Mouse (Mus musculus): ENCODE measurements at regions not wholly inside any gene's neighbourhood (a gene's known extent, or its start where the extent isn't known, plus 50 kb on each side); places are given as distances from the start of the nearest gene placed in this dataset.
A peak's percentile ranks its signal among the peaks of the same experiment; 100 is the strongest.

GRCm38 (mm10) chr13:52067048-52067447 is 220.6 kb downstream of the Gadd45g start:
- TF ChIP-seq CTCF (conservative IDR thresholded peaks at IDR 0.05; ENCODE audit: insufficient read depth, insufficient read length, low read depth, low read length) (no peak), POLR2A (IDR thresholded peaks at IDR 0.05; ENCODE audit: low read depth, low read length) (no peak)
- DNase-seq, result no peak
- Histone ChIP-seq H3K27me3 (replicated peaks; ENCODE audit: control insufficient read depth, insufficient read depth, low read length) (no peaks in the 10 kb centered on the region), H3K4me1 (ENCODE audit: control insufficient read depth, insufficient read depth, low read length) (peaks cover 11% of the 10 kb centered on the region), H3K4me3 (ENCODE audit: insufficient read depth, low read depth, low read length) (no peak overlapping the region), H3K36me3 (ENCODE audit: control insufficient read depth, insufficient read depth, low read length) (no peaks in the 10 kb centered on the region), H3K27ac (ENCODE audit: insufficient read depth, low read depth, low read length) (no peak overlapping the region)
- WGBS, result 68% methylated on average over 4 of the region's 4 CpGs

GRCm38 (mm10) chr13:52068886-52069439 is 222.5 kb downstream of the Gadd45g start:
- H3K4me3 ChIP-seq (ENCODE audit: insufficient read depth, low read depth, low read length), result no peak overlapping the region
- 78% methylated on average over 6 of the region's 6 CpGs for WGBS
- H3K27me3 ChIP-seq (replicated peaks; ENCODE audit: control insufficient read depth, insufficient read depth, low read length), result no peaks in the 10 kb centered on the region
- H3K27ac ChIP-seq (ENCODE audit: insufficient read depth, low read depth, low read length), result no peak overlapping the region
- peak; percentile 46 for DNase-seq
- H3K4me1 ChIP-seq (ENCODE audit: control insufficient read depth, insufficient read depth, low read length), result peaks cover 11% of the 10 kb centered on the region
- no peak for TF ChIP-seq POLR2A (IDR thresholded peaks at IDR 0.05; ENCODE audit: low read depth, low read length)
- no peak for TF ChIP-seq CTCF (conservative IDR thresholded peaks at IDR 0.05; ENCODE audit: insufficient read depth, insufficient read length, low read depth, low read length)
- no peaks in the 10 kb centered on the region for H3K36me3 ChIP-seq (ENCODE audit: control insufficient read depth, insufficient read depth, low read length)

- Histone ChIP-seq H3K27me3 (replicated peaks; ENCODE audit: control insufficient read depth, insufficient read depth, low read length) (no peaks in the 10 kb centered on the region), H3K27ac (ENCODE audit: insufficient read depth, low read depth, low read length) (no peak overlapping the region), H3K4me3 (ENCODE audit: insufficient read depth, low read depth, low read length) (no peak overlapping the region), H3K4me1 (ENCODE audit: control insufficient read depth, insufficient read depth, low read length) (peaks cover 11% of the 10 kb centered on the region), H3K36me3 (ENCODE audit: control insufficient read depth, insufficient read depth, low read length) (no peaks in the 10 kb centered on the region)
- 76% methylated on average over 3 of the region's 3 CpGs for WGBS
- DNase-seq, result no peak
- TF ChIP-seq CTCF (conservative IDR thresholded peaks at IDR 0.05; ENCODE audit: insufficient read depth, insufficient read length, low read depth, low read length) (no peak), POLR2A (IDR thresholded peaks at IDR 0.05; ENCODE audit: low read depth, low read length) (no peak)
Observed at GRCm38 (mm10) chr13:52069714-52070113, 223.2 kb downstream of the Gadd45g start.

DNA sequence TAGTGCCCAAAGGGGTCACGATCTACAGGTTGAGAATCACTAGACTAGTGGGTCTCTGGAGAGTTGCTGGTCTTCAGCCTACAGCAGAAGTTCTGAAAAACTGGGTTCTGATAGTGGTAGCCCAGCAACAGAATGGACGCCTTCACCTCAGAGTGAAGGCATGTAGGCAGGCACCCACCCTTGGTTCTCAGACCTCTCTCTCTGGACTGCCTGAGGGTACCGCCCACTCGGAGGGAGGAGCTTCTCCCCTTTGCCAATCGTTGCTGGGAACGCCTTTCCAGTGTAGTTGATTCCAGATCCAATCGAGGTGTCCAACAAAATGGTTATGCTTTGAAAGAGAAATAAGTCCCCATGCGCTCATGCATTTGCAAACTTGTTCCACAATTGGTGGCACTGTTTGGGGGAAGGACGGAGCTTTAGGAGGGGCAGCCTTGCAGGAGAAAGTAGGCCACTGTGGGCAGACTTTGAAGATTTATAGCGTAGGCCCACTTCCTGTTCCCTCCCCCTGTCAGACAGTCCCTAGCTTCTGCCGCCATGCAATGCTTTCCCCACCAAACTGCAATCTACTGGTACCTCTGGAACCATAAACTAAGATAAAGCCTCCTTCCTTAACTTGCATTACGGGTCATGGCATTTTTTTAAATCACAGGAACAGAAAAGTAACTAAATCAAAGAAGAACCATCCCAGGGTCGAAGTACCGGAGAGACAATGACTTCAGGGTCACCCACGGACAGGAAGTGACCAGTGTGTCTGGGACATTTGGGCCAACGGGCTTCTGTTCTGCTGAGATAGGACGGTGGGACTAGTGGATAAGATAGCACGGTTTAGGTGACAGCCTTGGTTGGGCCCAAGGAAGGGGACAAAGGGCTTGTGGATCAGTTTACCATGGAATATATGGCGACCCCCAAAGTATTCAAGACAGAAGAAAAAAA is 224.5 kb downstream of the Gadd45g start:
- H3K36me3 ChIP-seq (ENCODE audit: control insufficient read depth, insufficient read depth, low read length), result no peaks in the 10 kb centered on the region
- TF ChIP-seq CTCF (conservative IDR thresholded peaks at IDR 0.05; ENCODE audit: insufficient read depth, insufficient read length, low read depth, low read length) (no peak), POLR2A (IDR thresholded peaks at IDR 0.05; ENCODE audit: low read depth, low read length) (no peak)
- no peaks in the 10 kb centered on the region for H3K27me3 ChIP-seq (replicated peaks; ENCODE audit: control insufficient read depth, insufficient read depth, low read length)
- peaks cover 11% of the 10 kb centered on the region for H3K4me1 ChIP-seq (ENCODE audit: control insufficient read depth, insufficient read depth, low read length)
- no peak for DNase-seq
- 77% methylated on average over 19 of the region's 19 CpGs for WGBS
- no peak overlapping the region for H3K27ac ChIP-seq (ENCODE audit: insufficient read depth, low read depth, low read length)
- no peak overlapping the region for H3K4me3 ChIP-seq (ENCODE audit: insufficient read depth, low read depth, low read length)

GRCm38 (mm10) chr13:52077616-52078015 is 231.1 kb downstream of the Gadd45g start:
- no peaks in the 10 kb centered on the region for H3K27me3 ChIP-seq (replicated peaks; ENCODE audit: control insufficient read depth, insufficient read depth, low read length)
- H3K4me1 ChIP-seq (ENCODE audit: control insufficient read depth, insufficient read depth, low read length), result no peaks in the 10 kb centered on the region
- WGBS, result 78% methylated on average over 4 of the region's 4 CpGs
- H3K4me3 ChIP-seq (ENCODE audit: insufficient read depth, low read depth, low read length), result no peak overlapping the region
- no peak for DNase-seq
- no peak overlapping the region for H3K27ac ChIP-seq (ENCODE audit: insufficient read depth, low read depth, low read length)
- TF ChIP-seq CTCF (conservative IDR thresholded peaks at IDR 0.05; ENCODE audit: insufficient read depth, insufficient read length, low read depth, low read length), result no peak
- TF ChIP-seq POLR2A (IDR thresholded peaks at IDR 0.05; ENCODE audit: low read depth, low read length), result no peak
- no peaks in the 10 kb centered on the region for H3K36me3 ChIP-seq (ENCODE audit: control insufficient read depth, insufficient read depth, low read length)

- WGBS, result 71% methylated on average over 6 of the region's 6 CpGs
- no peak for DNase-seq
- no peaks in the 10 kb centered on the region for H3K36me3 ChIP-seq (ENCODE audit: control insufficient read depth, insufficient read depth, low read length)
- no peaks in the 10 kb centered on the region for H3K27me3 ChIP-seq (replicated peaks; ENCODE audit: control insufficient read depth, insufficient read depth, low read length)
- H3K27ac ChIP-seq (ENCODE audit: insufficient read depth, low read depth, low read length), result no peak overlapping the region
- TF ChIP-seq CTCF (conservative IDR thresholded peaks at IDR 0.05; ENCODE audit: insufficient read depth, insufficient read length, low read depth, low read length), result no peak
- no peak for TF ChIP-seq POLR2A (IDR thresholded peaks at IDR 0.05; ENCODE audit: low read depth, low read length)
- H3K4me1 ChIP-seq (ENCODE audit: control insufficient read depth, insufficient read depth, low read length), result no peaks in the 10 kb centered on the region
- no peak overlapping the region for H3K4me3 ChIP-seq (ENCODE audit: insufficient read depth, low read depth, low read length)
Observed at GRCm38 (mm10) chr13:52078561-52078960, 232.1 kb downstream of the Gadd45g start.

- H3K27me3 ChIP-seq (replicated peaks; ENCODE audit: control insufficient read depth, insufficient read depth, low read length), result no peaks in the 10 kb centered on the region
- H3K4me3 ChIP-seq (ENCODE audit: insufficient read depth, low read depth, low read length), result no peak overlapping the region
- 30% methylated on average over 14 of the region's 14 CpGs for WGBS
- TF ChIP-seq POLR2A (IDR thresholded peaks at IDR 0.05; ENCODE audit: low read depth, low read length) (no peak), CTCF (conservative IDR thresholded peaks at IDR 0.05; ENCODE audit: insufficient read depth, insufficient read length, low read depth, low read length) (no peak)
- DNase-seq, result peak; percentile 63
- H3K4me1 ChIP-seq (ENCODE audit: control insufficient read depth, insufficient read depth, low read length), result no peaks in the 10 kb centered on the region
- H3K27ac ChIP-seq (ENCODE audit: insufficient read depth, low read depth, low read length), result peak overlapping the region; percentile 14; the same call in 1 of the 2 replicates
- no peaks in the 10 kb centered on the region for H3K36me3 ChIP-seq (ENCODE audit: control insufficient read depth, insufficient read depth, low read length)
Observed at GRCm38 (mm10) chr13:52079678-52080246, 233.3 kb downstream of the Gadd45g start.
